Mouse (Mus musculus): Measurements from ENCODE around the gene Cops7b. TPM values are rescaled to one million over a fixed set of nuclear protein-coding genes. Genes with fewer than 3 reads are reported as not detected.
A peak's percentile ranks its signal among the peaks of the same experiment; 100 is the strongest.

Gene Cops7b
- polyA plus RNA-seq, 1 experiment from 2014 or later = 56.1 TPM

DNA sequence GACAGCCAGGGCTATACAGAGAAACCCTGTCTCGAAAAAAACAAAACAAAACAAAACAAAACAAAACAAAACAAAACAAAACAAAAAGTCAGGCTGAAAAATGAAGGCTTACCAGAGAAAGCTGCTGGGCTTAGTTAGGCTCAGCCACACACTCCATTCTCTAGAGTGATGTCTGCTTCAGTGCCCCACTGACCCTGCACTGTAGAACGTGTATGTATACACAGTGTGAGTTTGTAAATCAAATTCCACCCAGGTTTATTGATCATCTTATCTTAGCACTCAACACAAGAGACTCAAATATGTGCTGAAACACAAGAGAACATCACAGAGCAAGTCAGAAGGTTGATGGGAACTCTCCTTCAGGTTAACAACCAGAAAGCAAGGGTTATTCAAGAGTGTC lies 14.3 kb upstream of the Cops7b start:
- Histone ChIP-seq H3K4me3 (no peak overlapping the region), H3K9ac (no peak overlapping the region), H3K9me3 (no peaks in the 10 kb centered on the region), H3K27ac (no peak overlapping the region), H3K27me3 (no peaks in the 10 kb centered on the region), H3K4me1 (no peaks in the 10 kb centered on the region), H3K36me3 (peaks cover 11% of the 10 kb centered on the region), H3K4me2 (replicated peaks) (no peak overlapping the region)
- ATAC-seq (ENCODE audit: insufficient number of reproducible peaks, insufficient read depth, low FRiP score, low TSS enrichment) = no peak
- 80% methylated on average over 2 of the region's 2 CpGs for WGBS

DNA sequence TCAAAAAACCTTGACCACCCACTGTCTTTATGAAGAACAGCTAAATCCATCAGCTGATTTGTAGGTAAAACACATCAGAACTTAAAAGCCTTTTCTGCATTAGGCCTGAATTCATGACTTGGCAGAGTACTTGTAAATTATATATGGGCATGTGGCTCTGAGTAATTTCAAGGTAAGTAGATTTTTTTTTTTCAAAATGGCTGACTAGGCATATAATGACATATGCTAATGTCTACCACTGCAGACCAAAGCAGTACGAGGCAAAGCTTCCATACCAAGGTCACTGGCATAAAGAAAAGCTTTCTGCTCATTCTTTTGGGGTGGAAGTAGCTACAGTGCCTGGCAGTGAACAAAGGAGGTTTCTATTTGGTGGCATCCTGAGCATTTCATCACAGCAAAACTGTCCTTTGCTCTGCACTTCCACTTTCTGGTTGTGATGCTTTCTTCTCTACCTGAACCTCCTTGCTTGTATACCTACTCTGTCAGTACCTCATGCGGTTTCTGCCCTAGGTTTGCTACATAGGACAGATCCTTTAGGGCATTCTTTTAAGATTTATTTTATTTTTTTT lies 13.3 kb upstream of the Cops7b start:
- Histone ChIP-seq H3K4me3 (no peak overlapping the region), H3K4me2 (replicated peaks) (no peak overlapping the region), H3K9ac (no peak overlapping the region), H3K27ac (no peak overlapping the region), H3K27me3 (no peaks in the 10 kb centered on the region), H3K4me1 (no peaks in the 10 kb centered on the region), H3K36me3 (peaks cover 2% of the 10 kb centered on the region; the same call in 1 of the 2 replicates), H3K9me3 (no peaks in the 10 kb centered on the region)
- ATAC-seq (ENCODE audit: insufficient number of reproducible peaks, insufficient read depth, low FRiP score, low TSS enrichment) = no peak
- WGBS = 91% methylated on average over 2 of the region's 2 CpGs

DNA sequence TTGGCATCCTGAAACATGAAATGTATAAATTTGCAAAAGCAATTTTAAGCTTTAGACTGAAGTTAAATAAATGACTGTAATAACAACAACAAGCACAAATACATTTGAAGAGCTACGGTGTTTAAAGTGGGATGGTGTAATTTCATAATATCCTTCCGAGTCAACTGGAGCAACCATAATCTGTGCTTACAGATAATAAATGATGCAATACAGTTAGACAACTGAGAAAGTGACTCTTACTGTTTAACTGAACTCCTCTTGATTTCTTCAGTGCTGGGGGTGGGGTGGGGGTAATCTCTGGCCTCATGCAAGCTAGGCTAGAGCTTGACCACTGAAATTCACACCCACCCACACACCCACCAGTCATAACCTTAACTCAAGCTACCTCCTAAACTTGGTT lies 11.3 kb upstream of the Cops7b start:
- Histone ChIP-seq H3K36me3 (peaks cover 2% of the 10 kb centered on the region; the same call in 1 of the 2 replicates), H3K27me3 (no peaks in the 10 kb centered on the region), H3K9ac (no peak overlapping the region), H3K4me2 (replicated peaks) (no peak overlapping the region), H3K4me3 (no peak overlapping the region), H3K9me3 (no peaks in the 10 kb centered on the region), H3K4me1 (no peaks in the 10 kb centered on the region), H3K27ac (no peak overlapping the region)
- 99% methylated on average over 2 of the region's 2 CpGs for WGBS
- ATAC-seq (ENCODE audit: insufficient number of reproducible peaks, insufficient read depth, low FRiP score, low TSS enrichment) = no peak

DNA sequence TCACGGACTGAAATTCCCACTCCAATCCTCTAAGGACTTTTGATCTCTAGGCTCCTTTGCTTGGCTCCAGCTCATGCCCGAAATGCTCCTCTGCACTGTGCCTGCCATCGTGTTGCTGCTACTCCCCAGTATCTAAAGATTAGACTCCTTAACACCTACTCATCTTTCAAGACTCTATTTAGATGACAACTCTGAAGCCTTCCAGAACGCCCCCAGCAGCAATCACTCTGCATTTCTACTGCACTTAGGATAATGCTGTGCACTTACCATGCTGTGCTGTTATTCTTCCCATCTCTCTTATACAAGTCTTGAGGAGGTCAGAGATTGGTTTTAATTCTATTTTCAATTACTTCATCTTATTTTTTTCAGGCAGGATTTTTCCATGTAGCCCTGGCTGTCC lies 10.8 kb upstream of the Cops7b start:
- H3K4me1 ChIP-seq = no peaks in the 10 kb centered on the region
- H3K9me3 ChIP-seq = no peaks in the 10 kb centered on the region
- peaks cover 2% of the 10 kb centered on the region; the same call in 1 of the 2 replicates for H3K36me3 ChIP-seq
- no peak overlapping the region for H3K9ac ChIP-seq
- no peak for ATAC-seq (ENCODE audit: insufficient number of reproducible peaks, insufficient read depth, low FRiP score, low TSS enrichment)
- H3K27me3 ChIP-seq = no peaks in the 10 kb centered on the region
- no peak overlapping the region for H3K4me3 ChIP-seq
- no peak overlapping the region for H3K27ac ChIP-seq
- no peak overlapping the region for H3K4me2 ChIP-seq (replicated peaks)
- 81% methylated on average over 4 of the region's 4 CpGs for WGBS

DNA sequence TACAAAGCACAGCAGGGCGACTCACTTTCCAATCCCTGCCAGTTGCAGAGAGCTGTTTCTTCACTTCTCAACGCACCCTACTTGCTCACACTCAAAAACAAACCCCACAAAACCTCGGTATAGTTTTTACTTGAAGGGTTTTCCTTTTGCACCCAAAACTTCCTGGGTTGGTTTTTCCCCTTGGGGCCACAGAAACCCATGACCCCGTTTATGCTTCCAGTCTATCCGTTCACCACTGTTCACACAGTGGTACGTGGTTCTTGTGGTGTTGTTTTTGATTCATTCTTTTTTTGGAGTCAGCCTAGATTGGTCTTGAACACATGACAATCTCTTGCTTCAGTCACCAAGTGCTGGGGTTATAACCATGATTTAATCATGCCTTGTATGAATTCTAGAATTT lies 2.3 kb upstream of the Cops7b start:
- no peak overlapping the region for H3K4me2 ChIP-seq (replicated peaks)
- H3K9me3 ChIP-seq = no peaks in the 10 kb centered on the region
- no peak overlapping the region for H3K4me3 ChIP-seq
- no peaks in the 10 kb centered on the region for H3K36me3 ChIP-seq
- no peak overlapping the region for H3K9ac ChIP-seq
- no peak overlapping the region for H3K27ac ChIP-seq
- WGBS = 78% methylated on average over 6 of the region's 6 CpGs
- H3K27me3 ChIP-seq = no peaks in the 10 kb centered on the region
- H3K4me1 ChIP-seq = peaks cover 11% of the 10 kb centered on the region
- no peak for ATAC-seq (ENCODE audit: insufficient number of reproducible peaks, insufficient read depth, low FRiP score, low TSS enrichment)

DNA sequence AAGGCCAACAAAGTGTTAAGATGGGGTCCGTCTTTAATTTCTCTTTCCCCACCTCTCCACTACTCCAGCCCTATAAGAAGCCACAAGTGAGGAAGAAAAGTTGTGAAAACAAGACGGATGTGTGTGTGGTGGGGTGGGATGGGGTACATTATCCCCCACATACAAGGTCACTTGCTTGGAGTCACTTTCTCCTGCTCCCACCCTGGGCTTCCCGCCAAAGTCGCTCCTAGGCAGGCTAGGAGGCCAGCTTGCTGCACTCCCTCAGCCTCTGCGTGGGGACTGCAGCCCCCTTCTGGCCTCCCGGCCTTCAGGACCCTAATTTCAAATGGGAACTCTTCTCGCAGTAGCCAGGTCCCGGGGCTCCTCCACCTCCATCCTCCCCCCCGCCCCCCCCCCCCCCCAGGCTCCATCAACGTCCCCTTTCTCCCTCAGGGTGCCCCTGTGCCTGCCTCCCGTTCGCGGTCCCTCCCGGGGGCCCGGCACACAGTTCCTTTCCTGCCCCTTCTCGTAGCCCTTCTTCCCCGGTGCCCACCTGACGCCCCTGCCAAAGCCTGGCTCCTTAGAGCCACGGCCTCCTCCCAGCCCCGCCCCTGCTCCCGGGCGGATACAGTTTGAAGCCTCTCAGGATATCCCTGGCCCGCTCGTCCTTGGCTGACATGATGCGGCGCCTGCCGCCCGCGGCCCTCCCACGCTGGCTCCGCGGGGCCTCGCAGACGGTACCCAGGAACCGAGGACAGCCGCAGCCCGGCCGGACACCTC lies 833 bp upstream of the Cops7b start:
- peak overlapping the region; percentile 84 for H3K27ac ChIP-seq

DNA sequence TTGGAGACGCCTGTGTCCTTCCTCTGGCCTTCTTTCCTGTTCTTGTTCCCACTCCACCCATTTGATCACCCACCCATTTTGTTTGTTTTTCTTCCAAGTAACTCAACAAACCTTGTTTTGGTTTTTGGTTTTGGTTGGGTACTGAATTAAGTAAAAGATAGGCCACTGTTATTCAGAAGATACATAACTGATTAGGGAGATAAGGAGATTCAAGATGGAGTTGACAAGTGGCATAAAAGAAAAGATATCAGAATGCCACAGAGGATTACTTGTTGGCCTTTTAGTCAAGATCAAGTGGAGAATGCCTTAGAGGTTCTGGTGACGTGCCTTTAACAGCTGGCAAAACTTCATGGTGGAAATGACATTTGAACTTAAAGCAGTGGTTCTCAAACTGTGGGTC lies 1.0 kb downstream of the Cops7b start:
- Histone ChIP-seq H3K27me3 (no peaks in the 10 kb centered on the region), H3K9ac (no peak overlapping the region), H3K9me3 (no peaks in the 10 kb centered on the region), H3K27ac (no peak overlapping the region), H3K4me2 (replicated peaks) (peak overlapping the region; percentile 78; the same call in 1 of the 2 replicates), H3K4me3 (no peak overlapping the region), H3K4me1 (peaks cover 19% of the 10 kb centered on the region), H3K36me3 (no peaks in the 10 kb centered on the region)
- ATAC-seq (ENCODE audit: insufficient number of reproducible peaks, insufficient read depth, low FRiP score, low TSS enrichment) = no peak
- 60% methylated on average over 2 of the region's 2 CpGs for WGBS

More for the DNA sequence above, 833 bp upstream of the Cops7b start:
- H3K36me3 ChIP-seq = no peaks in the 10 kb centered on the region
- 3% methylated on average over 36 of the region's 38 CpGs for WGBS
- H3K4me3 ChIP-seq = peak overlapping the region; percentile 84
- H3K9me3 ChIP-seq = no peaks in the 10 kb centered on the region
- ATAC-seq (ENCODE audit: insufficient number of reproducible peaks, insufficient read depth, low FRiP score, low TSS enrichment) = peak; percentile 85
- peak overlapping the region; percentile 83 for H3K9ac ChIP-seq
- H3K4me1 ChIP-seq = peaks cover 11% of the 10 kb centered on the region
- H3K27me3 ChIP-seq = no peaks in the 10 kb centered on the region
- peak overlapping the region; percentile 78 for H3K4me2 ChIP-seq (replicated peaks)

DNA sequence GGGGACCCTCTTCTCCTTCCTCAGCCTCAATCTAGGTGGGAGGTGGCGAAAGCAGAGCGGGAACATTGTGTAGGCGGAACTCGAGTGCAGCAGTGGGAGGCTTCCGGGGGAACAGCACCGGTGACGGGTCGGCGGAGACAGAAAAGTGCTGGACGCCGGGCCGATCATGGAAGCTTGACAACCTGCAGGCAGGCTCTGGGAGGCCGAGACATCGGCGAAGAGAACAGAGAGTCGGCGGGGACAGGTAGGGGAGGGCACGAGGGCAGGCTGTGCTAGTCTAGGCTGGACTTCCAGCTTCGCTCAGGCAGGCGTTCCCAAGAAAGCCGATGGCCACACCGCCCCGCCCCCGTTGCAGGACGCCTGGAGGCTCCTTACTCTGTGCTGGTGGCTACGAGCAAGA lies 4.3 kb downstream of the Cops7b start:
- under 1% methylated on average over 26 of the region's 26 CpGs for WGBS
- H3K4me3 ChIP-seq = peak overlapping the region; percentile 94
- no peaks in the 10 kb centered on the region for H3K27me3 ChIP-seq
- H3K27ac ChIP-seq = no peak overlapping the region
- ATAC-seq (ENCODE audit: insufficient number of reproducible peaks, insufficient read depth, low FRiP score, low TSS enrichment) = 0 out of 2 replicates have a peak, but pooled peaks have one; percentile 16
- peaks cover 13% of the 10 kb centered on the region; the same call in 1 of the 2 replicates for H3K4me1 ChIP-seq
- peak overlapping the region; percentile 90 for H3K9ac ChIP-seq
- peaks cover 22% of the 10 kb centered on the region; the same call in 1 of the 2 replicates for H3K36me3 ChIP-seq
- peak overlapping the region; percentile 83 for H3K4me2 ChIP-seq (replicated peaks)
- H3K9me3 ChIP-seq = no peaks in the 10 kb centered on the region

DNA sequence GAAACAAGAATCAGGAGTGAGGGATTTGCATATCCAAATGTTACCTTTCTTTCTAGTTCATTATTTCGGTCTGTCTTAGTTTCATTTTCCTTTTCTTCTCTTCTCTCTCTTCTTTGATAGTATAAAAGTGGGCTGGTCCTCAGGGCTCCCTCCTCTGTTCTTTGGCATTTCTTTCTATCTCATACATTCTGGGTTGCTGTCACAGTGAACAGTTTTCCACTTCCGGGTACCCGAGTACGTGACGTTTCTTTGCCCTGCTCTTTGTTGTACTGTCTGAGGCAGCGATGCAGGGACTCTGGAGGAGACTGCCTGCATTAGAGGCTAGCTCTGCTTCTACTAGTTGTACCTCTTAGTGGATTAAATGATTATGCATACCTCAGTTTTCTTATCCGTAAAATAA lies 11.8 kb downstream of the Cops7b start:
- 90% methylated on average over 7 of the region's 7 CpGs for WGBS
- Histone ChIP-seq H3K27ac (no peak overlapping the region), H3K27me3 (no peaks in the 10 kb centered on the region), H3K4me3 (no peak overlapping the region), H3K9ac (no peak overlapping the region), H3K9me3 (no peaks in the 10 kb centered on the region), H3K4me1 (no peaks in the 10 kb centered on the region), H3K4me2 (replicated peaks) (no peak overlapping the region), H3K36me3 (peaks cover 70% of the 10 kb centered on the region)
- no peak for ATAC-seq (ENCODE audit: insufficient number of reproducible peaks, insufficient read depth, low FRiP score, low TSS enrichment)

DNA sequence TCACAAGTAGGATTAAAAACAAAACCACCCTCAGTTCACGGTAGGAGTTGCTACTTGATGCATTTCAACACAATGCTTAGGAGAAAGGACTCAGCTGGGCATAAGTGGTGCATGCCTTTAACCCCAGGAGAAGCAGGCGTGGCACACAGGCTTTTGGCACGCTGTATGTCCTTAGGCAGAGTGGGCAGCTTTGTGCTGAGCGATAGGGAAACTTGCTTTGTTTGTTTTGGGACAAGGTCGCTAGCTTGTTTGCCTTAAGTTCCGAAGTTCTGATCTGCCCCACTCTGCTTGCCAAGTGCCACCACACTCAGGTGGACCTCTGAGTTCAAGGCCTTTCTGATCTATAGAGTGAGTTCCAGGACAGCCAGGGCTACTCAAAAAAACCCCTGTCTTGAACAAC lies 12.6 kb downstream of the Cops7b start:
- Histone ChIP-seq H3K9me3 (no peaks in the 10 kb centered on the region), H3K9ac (no peak overlapping the region), H3K27ac (no peak overlapping the region), H3K27me3 (no peaks in the 10 kb centered on the region), H3K36me3 (peaks cover 69% of the 10 kb centered on the region), H3K4me1 (no peaks in the 10 kb centered on the region), H3K4me3 (no peak overlapping the region), H3K4me2 (replicated peaks) (no peak overlapping the region)
- ATAC-seq (ENCODE audit: insufficient number of reproducible peaks, insufficient read depth, low FRiP score, low TSS enrichment) = no peak
- WGBS = 86% methylated on average over 6 of the region's 6 CpGs

DNA sequence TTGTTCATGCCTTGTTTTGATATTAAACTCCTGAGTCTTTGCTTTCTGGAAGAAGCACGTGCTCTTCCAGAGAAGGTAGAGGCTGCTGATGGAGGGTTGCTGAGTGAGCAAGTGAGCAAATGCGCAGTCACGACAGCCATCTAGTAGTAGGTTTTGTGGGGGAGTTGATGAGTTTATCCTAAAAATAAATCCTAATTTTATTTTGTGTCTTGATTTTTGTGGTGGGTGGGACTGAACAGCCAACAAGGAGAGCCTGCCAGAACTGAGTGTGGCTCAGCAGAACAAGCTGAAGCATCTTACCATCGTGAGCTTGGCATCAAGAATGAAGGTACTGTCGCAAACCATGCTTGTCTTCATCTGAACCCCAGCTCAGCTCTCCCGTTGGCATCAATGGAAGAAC lies 13.8 kb downstream of the Cops7b start:
- Histone ChIP-seq H3K4me1 (no peaks in the 10 kb centered on the region), H3K27me3 (no peaks in the 10 kb centered on the region), H3K27ac (no peak overlapping the region), H3K4me3 (no peak overlapping the region), H3K4me2 (replicated peaks) (no peak overlapping the region), H3K36me3 (peaks cover 69% of the 10 kb centered on the region), H3K9ac (no peak overlapping the region), H3K9me3 (no peaks in the 10 kb centered on the region)
- 91% methylated on average over 6 of the region's 6 CpGs for WGBS
- ATAC-seq (ENCODE audit: insufficient number of reproducible peaks, insufficient read depth, low FRiP score, low TSS enrichment) = no peak

DNA sequence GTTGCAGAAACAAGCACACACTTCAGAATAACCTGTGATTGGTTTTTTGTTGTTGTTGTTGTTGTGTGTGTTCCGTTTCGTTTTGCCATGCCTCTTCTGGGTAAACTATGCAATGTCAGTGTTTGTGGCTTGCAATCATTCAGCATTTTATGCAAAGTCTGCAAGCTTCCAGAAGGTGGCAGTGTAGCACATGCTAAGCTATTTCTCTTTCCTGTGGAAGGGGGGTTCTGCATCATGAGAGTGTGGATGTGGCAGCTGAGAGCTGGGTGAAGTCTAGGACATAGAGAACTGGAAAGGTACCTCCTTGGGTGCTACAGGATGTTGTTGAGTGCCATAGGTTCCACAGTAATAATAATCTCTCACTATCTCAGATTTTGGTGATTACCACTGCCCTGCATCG lies 15.8 kb downstream of the Cops7b start:
- WGBS = 68% methylated on average over 3 of the region's 3 CpGs
- Histone ChIP-seq H3K27me3 (no peaks in the 10 kb centered on the region), H3K9ac (no peak overlapping the region), H3K4me3 (no peak overlapping the region), H3K27ac (no peak overlapping the region), H3K9me3 (no peaks in the 10 kb centered on the region), H3K4me2 (replicated peaks) (no peak overlapping the region), H3K4me1 (no peaks in the 10 kb centered on the region), H3K36me3 (peaks cover 75% of the 10 kb centered on the region)
- ATAC-seq (ENCODE audit: insufficient number of reproducible peaks, insufficient read depth, low FRiP score, low TSS enrichment) = no peak

Measured in embryonic facial prominence, embryonic 12.5 days (tissue).